Mouse (Mus musculus) hindbrain, embryonic 11.5 days (tissue): Measurements from ENCODE around the gene Htr1d. TPM values are rescaled to one million over a fixed set of nuclear protein-coding genes. Genes with fewer than 3 reads are reported as not detected.

Experiments used
- ATAC-seq: fragments of 200-750 bp; cut with Nextera tagmentation; 2 replicates; pipeline ENCODE4 v1.8.0; 2017; ENCODE audit warnings: mild to moderate bottlenecking, moderate TSS enrichment, moderate library complexity; ENCODE audit not compliant: low FRiP score
- DNase-seq: peaks from one replicate; pipeline ENCODE4 v3.0.0-alpha.2; 2015; ENCODE audit warnings: low spot score
- H3K27ac ChIP-seq: fragments of 300-500 bp; sonication (generic); 2 replicates; pipeline ENCODE4 v1.5.1; 2014; ENCODE audit warnings: mild to moderate bottlenecking, low read depth, low read length
- H3K27me3 ChIP-seq: fragments of 300-500 bp; sonication (generic); 2 replicates; pipeline ENCODE4 v1.6.1; 2014; ENCODE audit warnings: mild to moderate bottlenecking, low read length, moderate library complexity, mixed read lengths; ENCODE audit not compliant: control insufficient read depth, insufficient read depth
- H3K36me3 ChIP-seq: fragments of 300-500 bp; sonication (generic); 2 replicates; pipeline ENCODE4 v1.6.1; 2014; ENCODE audit warnings: mild to moderate bottlenecking, low read length, moderate library complexity, mixed read lengths; ENCODE audit not compliant: control insufficient read depth, insufficient read depth
- H3K4me1 ChIP-seq: fragments of 300-500 bp; sonication (generic); replicated peaks from 2 replicates; pipeline ENCODE4 v1.6.1; 2014; ENCODE audit warnings: low read length, mixed read lengths; ENCODE audit not compliant: control insufficient read depth, insufficient read depth
- H3K4me2 ChIP-seq: fragments of 300-500 bp; sonication (generic); replicated peaks from 2 replicates; pipeline ENCODE4 v1.6.1; 2014; ENCODE audit warnings: mild to moderate bottlenecking, low read depth, low read length
- H3K4me3 ChIP-seq: fragments of 300-500 bp; sonication (generic); 2 replicates; pipeline ENCODE4 v1.5.1; 2014; ENCODE audit warnings: low read depth, low read length
- H3K9ac ChIP-seq: fragments of 300-500 bp; sonication (generic); 2 replicates; pipeline ENCODE4 v1.6.1; 2014; ENCODE audit warnings: low read depth, low read length
- H3K9me3 ChIP-seq: fragments of 300-500 bp; sonication (generic); 2 replicates; pipeline ENCODE4 v1.6.1; 2016; ENCODE audit warnings: low read length; ENCODE audit not compliant: control insufficient read depth
- WGBS: fragments of 180-500 bp; shearing (Covaris S2); extraction: QIAGEN DNeasy Blood & Tissue Kit; methylation state at CpG from one replicate; pipeline ENCODE4 v1.1.7; 2014; 5-methylcytosine and 5-hydroxymethylcytosine counted together
- polyA plus RNA-seq: library from polyadenylated mRNA; unstranded; fragments of >200 nt; fragmentation: Nextera tagmentation; extraction: Ambion mirVana; gene quantifications from 2 replicates; pipeline ENCODE4 v1.2.1, GENCODE M21; 2014

The Htr1d gene
- polyA plus RNA-seq, 1 experiment from 2014 or later, result 0.52 TPM

GRCm38 (mm10) chr4:136458276-136458675 lies 35.0 kb downstream of the Htr1d start:
- H3K9ac ChIP-seq, result no peak overlapping the region
- H3K27ac ChIP-seq, result no peak overlapping the region
- peaks cover 4% of the 10 kb centered on the region; the same call in 1 of the 2 replicates for H3K4me1 ChIP-seq
- no peak overlapping the region for H3K4me3 ChIP-seq
- H3K9me3 ChIP-seq, result no peaks in the 10 kb centered on the region
- ATAC-seq (no peak), DNase-seq (no peak)
- no peak overlapping the region for H3K4me2 ChIP-seq
- WGBS, result 85% methylated on average over 7 of the region's 7 CpGs
- no peaks in the 10 kb centered on the region for H3K36me3 ChIP-seq
- H3K27me3 ChIP-seq, result peaks cover 5% of the 10 kb centered on the region

DNA sequence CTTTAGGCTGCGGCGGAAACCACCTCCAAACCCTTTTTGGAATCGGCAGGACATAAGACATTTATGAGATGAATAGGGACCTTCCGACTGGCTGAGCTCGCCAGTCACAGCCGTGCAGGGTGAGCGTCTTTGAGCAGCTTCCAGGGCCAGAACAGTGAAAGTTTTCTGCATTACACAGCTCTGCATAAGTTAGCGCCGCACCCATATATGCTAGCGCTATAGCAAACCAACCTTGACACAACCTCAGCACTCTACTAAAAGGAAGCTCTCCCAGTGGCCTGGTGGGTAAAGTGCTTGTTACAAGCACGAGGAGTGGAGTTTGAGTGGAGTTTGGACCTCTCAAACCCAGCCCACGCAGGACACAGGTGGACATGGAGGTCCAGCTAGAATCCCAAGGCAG lies 35.9 kb downstream of the Htr1d start:
- no peak overlapping the region for H3K9ac ChIP-seq
- no peak overlapping the region for H3K27ac ChIP-seq
- 79% methylated on average over 12 of the region's 12 CpGs for WGBS
- peaks cover 4% of the 10 kb centered on the region; the same call in 1 of the 2 replicates for H3K4me1 ChIP-seq
- no peak overlapping the region for H3K4me2 ChIP-seq
- no peaks in the 10 kb centered on the region for H3K9me3 ChIP-seq
- no peak overlapping the region for H3K4me3 ChIP-seq
- ATAC-seq, result no peak
- H3K27me3 ChIP-seq, result peaks cover 9% of the 10 kb centered on the region
- H3K36me3 ChIP-seq, result no peaks in the 10 kb centered on the region
- DNase-seq, result no peak

GRCm38 (mm10) chr4:136461206-136461605 lies 37.9 kb downstream of the Htr1d start:
- ATAC-seq, result no peak
- Histone ChIP-seq H3K4me1 (peaks cover 4% of the 10 kb centered on the region; the same call in 1 of the 2 replicates), H3K36me3 (no peaks in the 10 kb centered on the region), H3K4me2 (no peak overlapping the region), H3K27me3 (peaks cover 9% of the 10 kb centered on the region), H3K27ac (no peak overlapping the region), H3K9me3 (no peaks in the 10 kb centered on the region), H3K9ac (no peak overlapping the region), H3K4me3 (no peak overlapping the region)
- 28% methylated on average over 4 of the region's 4 CpGs for WGBS
- DNase-seq, result no peak

DNA sequence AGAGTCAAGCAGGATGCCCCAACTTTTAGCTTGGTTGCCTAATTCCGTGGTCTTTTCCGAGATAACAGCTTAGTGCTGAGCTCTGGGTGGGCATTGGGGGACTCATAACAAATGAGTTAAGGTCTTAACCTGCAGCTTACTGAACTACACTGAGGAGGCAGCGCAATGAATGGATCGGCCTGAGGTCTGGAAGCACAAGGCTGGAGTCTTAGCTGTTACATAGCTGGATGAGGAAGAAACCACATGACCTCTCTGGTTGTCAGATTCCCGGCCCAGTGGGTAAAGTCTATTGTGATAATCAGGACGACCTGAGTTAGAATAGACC lies 38.4 kb downstream of the Htr1d start:
- no peak for DNase-seq
- H3K4me2 ChIP-seq, result peak overlapping the region; percentile 98
- H3K27me3 ChIP-seq, result peaks cover 9% of the 10 kb centered on the region
- H3K36me3 ChIP-seq, result no peaks in the 10 kb centered on the region
- 15% methylated on average over 6 of the region's 6 CpGs for WGBS
- H3K9ac ChIP-seq, result no peak overlapping the region
- H3K9me3 ChIP-seq, result no peaks in the 10 kb centered on the region
- no peak overlapping the region for H3K27ac ChIP-seq
- H3K4me3 ChIP-seq, result peak overlapping the region; percentile 60
- ATAC-seq, result no peak
- H3K4me1 ChIP-seq, result peaks cover 4% of the 10 kb centered on the region; the same call in 1 of the 2 replicates

GRCm38 (mm10) chr4:136462086-136462838 lies 38.9 kb downstream of the Htr1d start, which contains the start of gene 6030445D17Rik:
TSS of gene 6030445D17Rik (plus strand) at chr4:136462250.
- WGBS, result under 1% methylated on average over 55 of the region's 64 CpGs
- Histone ChIP-seq H3K36me3 (no peaks in the 10 kb centered on the region), H3K9ac (peak within 1 kb of the TSS; percentile 65), H3K27ac (peak within 1 kb of the TSS; percentile 27; the same call in 1 of the 2 replicates), H3K4me3 (peak within 1 kb of the TSS; percentile 60), H3K4me1 (peaks cover 4% of the 10 kb centered on the region; the same call in 1 of the 2 replicates), H3K4me2 (peak within 1 kb of the TSS; percentile 98), H3K27me3 (peaks cover 9% of the 10 kb centered on the region), H3K9me3 (no peaks in the 10 kb centered on the region)
- peak; percentile 38; the same call in 1 of the 2 replicates for ATAC-seq
- peak; percentile 72 for DNase-seq

DNA sequence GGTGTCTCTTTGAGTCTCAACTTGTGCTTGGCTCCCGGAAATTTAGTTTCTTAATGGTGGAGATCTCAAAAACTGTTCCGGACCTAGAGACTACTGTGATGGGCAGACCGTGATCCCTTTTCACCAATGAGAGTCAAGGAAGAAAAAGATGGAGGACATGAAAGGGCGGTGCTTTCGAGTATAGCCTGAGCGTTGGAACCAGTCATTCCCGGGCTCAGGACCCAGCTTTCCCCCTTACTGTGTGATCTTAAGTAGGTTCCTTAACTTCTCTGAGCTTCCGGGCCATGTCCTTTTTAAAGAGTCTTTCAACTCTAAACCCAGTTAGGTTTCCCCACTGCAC lies 39.5 kb downstream of the Htr1d start:
- 1% methylated on average over 8 of the region's 8 CpGs for WGBS
- peak overlapping the region; percentile 60 for H3K4me3 ChIP-seq

DNA sequence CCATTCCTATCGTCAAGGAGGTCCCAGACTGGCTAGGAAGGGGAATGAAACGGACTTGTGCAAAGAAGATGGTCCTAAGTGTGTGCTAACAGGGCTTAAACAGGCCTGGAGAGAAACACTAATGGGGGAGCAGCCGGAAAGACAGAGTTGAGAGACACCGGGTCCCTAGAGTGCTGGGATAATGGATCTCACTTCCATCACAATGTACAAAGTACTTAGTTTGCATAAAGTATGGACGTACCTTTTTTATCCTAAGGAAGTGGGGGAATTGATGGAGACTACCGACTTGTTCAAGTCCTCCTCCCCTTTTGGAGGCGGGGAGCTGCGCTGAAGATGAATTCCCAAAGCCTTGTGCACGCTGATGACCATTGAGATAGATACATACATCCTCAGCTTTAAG lies 40.1 kb downstream of the Htr1d start:
- DNase-seq (no peak), ATAC-seq (no peak)
- peaks cover 9% of the 10 kb centered on the region for H3K27me3 ChIP-seq
- 17% methylated on average over 9 of the region's 9 CpGs for WGBS
- no peaks in the 10 kb centered on the region for H3K9me3 ChIP-seq
- peak overlapping the region; percentile 60 for H3K4me3 ChIP-seq
- H3K9ac ChIP-seq, result no peak overlapping the region
- H3K4me2 ChIP-seq, result peak overlapping the region; percentile 98
- no peak overlapping the region for H3K27ac ChIP-seq
- peaks cover 4% of the 10 kb centered on the region; the same call in 1 of the 2 replicates for H3K4me1 ChIP-seq
- no peaks in the 10 kb centered on the region for H3K36me3 ChIP-seq

More for the DNA sequence above, 39.5 kb downstream of the Htr1d start:
- Histone ChIP-seq H3K4me1 (peaks cover 4% of the 10 kb centered on the region; the same call in 1 of the 2 replicates), H3K27ac (peak overlapping the region; percentile 27; the same call in 1 of the 2 replicates), H3K9ac (peak overlapping the region; percentile 65), H3K27me3 (peaks cover 9% of the 10 kb centered on the region), H3K4me2 (peak overlapping the region; percentile 98), H3K36me3 (no peaks in the 10 kb centered on the region), H3K9me3 (no peaks in the 10 kb centered on the region)
- ATAC-seq (peak; percentile 30; the same call in 1 of the 2 replicates), DNase-seq (no peak)

DNA sequence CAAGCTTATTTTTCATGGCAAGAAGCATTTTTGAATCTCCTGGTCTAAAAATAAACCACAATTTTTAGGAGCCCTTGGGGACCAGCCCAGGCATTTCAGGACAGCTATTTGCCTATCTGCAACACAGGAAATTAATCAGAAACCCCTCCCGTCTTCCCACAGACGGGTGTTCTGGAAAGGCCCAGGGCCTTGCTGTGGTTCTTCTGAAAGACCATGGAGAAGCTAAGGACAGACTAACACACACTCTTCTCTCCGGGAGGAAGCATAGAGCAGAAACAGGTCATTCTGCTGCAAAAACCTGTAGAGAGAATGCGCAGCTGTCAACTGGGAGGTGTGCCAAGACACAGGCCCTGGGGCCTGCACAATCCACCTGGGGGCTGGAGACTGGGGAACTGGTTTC lies 42.9 kb downstream of the Htr1d start:
- no peaks in the 10 kb centered on the region for H3K36me3 ChIP-seq
- H3K4me2 ChIP-seq, result no peak overlapping the region
- H3K4me1 ChIP-seq, result peaks cover 4% of the 10 kb centered on the region; the same call in 1 of the 2 replicates
- ATAC-seq, result no peak
- peaks cover 9% of the 10 kb centered on the region for H3K27me3 ChIP-seq
- no peaks in the 10 kb centered on the region for H3K9me3 ChIP-seq
- WGBS, result 78% methylated on average over 4 of the region's 4 CpGs
- no peak overlapping the region for H3K9ac ChIP-seq
- no peak overlapping the region for H3K4me3 ChIP-seq
- DNase-seq, result no peak
- no peak overlapping the region for H3K27ac ChIP-seq
